Mouse (Mus musculus) embryonic facial prominence, embryonic 13.5 days (tissue): ENCODE measurements at regions not wholly inside any gene's neighbourhood (a gene's known extent, or its start where the extent isn't known, plus 50 kb on each side); places are given as distances from the start of the nearest gene placed in this dataset.
A peak's percentile ranks its signal among the peaks of the same experiment; 100 is the strongest.

ENCODE experiments used
- ATAC-seq: fragments of 200-750 bp; cut with Nextera tagmentation; 2 replicates; pipeline ENCODE4 v1.8.0; 2017; ENCODE audit warnings: low read depth; ENCODE audit not compliant: insufficient number of reproducible peaks, insufficient read depth, low FRiP score, low TSS enrichment
- H3K27ac ChIP-seq: fragments of 300-500 bp; sonication (generic); 2 replicates; pipeline ENCODE4 v1.5.1; 2015; ENCODE audit warnings: moderate library complexity, mild to moderate bottlenecking, inconsistent platforms
- H3K27me3 ChIP-seq: fragments of 300-500 bp; sonication (generic); 2 replicates; pipeline ENCODE4 v1.6.1; 2015; ENCODE audit warnings: mild to moderate bottlenecking, inconsistent platforms
- H3K36me3 ChIP-seq: fragments of 300-500 bp; sonication (generic); 2 replicates; pipeline ENCODE4 v1.6.1; 2015; ENCODE audit warnings: mild to moderate bottlenecking, inconsistent platforms
- H3K4me1 ChIP-seq: fragments of 300-500 bp; sonication (generic); 2 replicates; pipeline ENCODE4 v1.6.1; 2015; ENCODE audit warnings: inconsistent platforms
- H3K4me2 ChIP-seq: fragments of 300-500 bp; sonication (generic); 2 replicates; pipeline ENCODE4 v1.6.1; 2015; ENCODE audit warnings: moderate library complexity, mild to moderate bottlenecking, inconsistent platforms
- H3K4me3 ChIP-seq: fragments of 300-500 bp; sonication (generic); 2 replicates; pipeline ENCODE4 v1.5.1; 2015; ENCODE audit warnings: mild to moderate bottlenecking, inconsistent platforms
- H3K9ac ChIP-seq: fragments of 300-500 bp; sonication (generic); 2 replicates; pipeline ENCODE4 v1.6.1; 2015; ENCODE audit warnings: mild to moderate bottlenecking, inconsistent platforms
- H3K9me3 ChIP-seq: fragments of 300-500 bp; sonication (generic); 2 replicates; pipeline ENCODE4 v1.6.1; 2016; ENCODE audit warnings: inconsistent platforms
- WGBS: fragments of 180-500 bp; shearing (Covaris S2); methylation state at CpG from one replicate; pipeline ENCODE4 v1.1.7; 2015; ENCODE audit warnings: mixed read lengths; 5-methylcytosine and 5-hydroxymethylcytosine counted together

GRCm38 (mm10) chr12:17113465-17114177 is 63.1 kb downstream of the Kcnf1 start:
- no peaks in the 10 kb centered on the region for H3K9me3 ChIP-seq
- no peak overlapping the region for H3K4me2 ChIP-seq
- no peak for ATAC-seq
- H3K27ac ChIP-seq = no peak overlapping the region
- no peak overlapping the region for H3K4me3 ChIP-seq
- WGBS = 61% methylated on average over 12 of the region's 12 CpGs
- no peak overlapping the region for H3K9ac ChIP-seq
- no peaks in the 10 kb centered on the region for H3K27me3 ChIP-seq
- H3K4me1 ChIP-seq = no peaks in the 10 kb centered on the region
- no peaks in the 10 kb centered on the region for H3K36me3 ChIP-seq

DNA sequence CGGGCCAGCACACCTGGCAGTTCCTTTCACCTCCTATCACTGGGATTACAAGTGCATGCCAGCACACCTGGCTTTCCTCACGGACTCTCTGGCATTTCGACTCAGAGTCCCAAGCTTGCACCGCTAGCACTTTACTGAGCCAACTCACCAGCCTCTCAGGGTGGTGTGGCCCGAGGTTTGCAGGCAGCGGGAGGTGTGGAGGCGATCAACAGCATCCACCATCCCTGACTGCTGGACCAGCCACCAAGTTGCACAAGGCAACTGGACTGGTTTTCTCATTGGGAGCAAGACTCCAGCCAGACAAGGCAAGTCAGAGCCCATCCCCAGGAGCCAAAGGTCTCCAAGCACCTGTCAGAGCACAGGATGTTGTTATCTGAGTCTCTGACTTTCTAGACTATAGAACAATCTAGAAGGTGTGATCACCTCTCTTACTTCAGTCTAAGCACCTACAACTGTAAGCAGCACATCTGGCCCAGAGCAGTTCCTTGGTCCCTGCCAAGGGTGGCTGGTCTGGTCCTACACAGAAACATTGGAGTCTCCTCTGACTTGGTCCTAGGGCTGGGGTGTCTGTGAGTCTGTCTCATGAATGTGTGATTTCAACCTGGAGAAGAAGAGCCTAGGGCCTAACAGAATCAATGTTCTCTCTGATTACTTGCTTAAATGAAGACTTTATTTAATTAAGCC is 63.8 kb downstream of the Kcnf1 start:
- H3K4me3 ChIP-seq = no peak overlapping the region
- no peaks in the 10 kb centered on the region for H3K4me1 ChIP-seq
- ATAC-seq = no peak
- H3K9me3 ChIP-seq = no peaks in the 10 kb centered on the region
- no peak overlapping the region for H3K27ac ChIP-seq
- no peak overlapping the region for H3K9ac ChIP-seq
- H3K27me3 ChIP-seq = no peaks in the 10 kb centered on the region
- H3K4me2 ChIP-seq = no peak overlapping the region
- WGBS = 84% methylated on average over 7 of the region's 7 CpGs
- no peaks in the 10 kb centered on the region for H3K36me3 ChIP-seq

GRCm38 (mm10) chr12:17106220-17106619 is 70.5 kb downstream of the Kcnf1 start:
- no peak for ATAC-seq

DNA sequence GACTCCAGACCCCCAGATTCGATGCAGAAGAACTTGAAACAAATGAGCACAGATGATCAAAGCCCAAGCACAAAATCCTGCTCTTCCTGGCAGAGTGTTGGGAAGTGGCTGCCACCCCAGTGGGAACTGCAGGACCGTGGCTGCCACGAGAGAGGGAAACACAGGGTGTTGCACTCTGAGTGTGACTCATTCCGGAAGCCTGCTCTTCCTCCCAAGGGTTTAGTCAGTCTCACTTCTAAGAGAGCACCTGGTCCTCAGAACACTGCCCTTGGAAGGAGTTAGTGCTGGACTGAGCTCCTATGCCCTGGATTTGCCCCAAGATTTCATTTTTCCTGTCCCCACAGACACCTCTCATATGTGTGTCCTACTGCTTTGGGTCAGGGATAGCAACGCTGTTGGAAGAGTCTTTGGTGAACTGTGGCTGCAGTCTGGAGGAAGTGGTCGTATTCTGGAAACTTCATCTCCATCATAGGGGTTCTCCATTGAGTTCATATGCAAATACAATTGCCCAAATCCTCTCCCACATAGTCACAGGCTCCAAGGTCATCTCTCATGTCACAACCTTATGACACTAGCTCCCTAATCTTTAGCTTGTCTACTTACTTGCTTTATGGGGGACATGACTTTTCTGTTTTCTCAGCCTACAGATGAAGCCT is 71.5 kb downstream of the Kcnf1 start:
- Histone ChIP-seq H3K4me3 (no peak overlapping the region), H3K4me2 (no peak overlapping the region), H3K27ac (no peak overlapping the region), H3K9me3 (no peaks in the 10 kb centered on the region), H3K36me3 (no peaks in the 10 kb centered on the region), H3K27me3 (no peaks in the 10 kb centered on the region), H3K9ac (no peak overlapping the region), H3K4me1 (no peaks in the 10 kb centered on the region)
- 83% methylated on average over 6 of the region's 6 CpGs for WGBS
- no peak for ATAC-seq

More at GRCm38 (mm10) chr12:17106220-17106619, 70.5 kb downstream of the Kcnf1 start:
- H3K36me3 ChIP-seq = no peaks in the 10 kb centered on the region
- H3K4me3 ChIP-seq = no peak overlapping the region
- H3K4me2 ChIP-seq = no peak overlapping the region
- no peaks in the 10 kb centered on the region for H3K27me3 ChIP-seq
- no peaks in the 10 kb centered on the region for H3K4me1 ChIP-seq
- 79% methylated on average over 1 of the region's 1 CpGs for WGBS
- H3K27ac ChIP-seq = no peak overlapping the region
- H3K9ac ChIP-seq = no peak overlapping the region
- no peaks in the 10 kb centered on the region for H3K9me3 ChIP-seq

GRCm38 (mm10) chr12:17101842-17102241 is 74.8 kb downstream of the Kcnf1 start:
- H3K4me2 ChIP-seq = no peak overlapping the region
- H3K4me3 ChIP-seq = no peak overlapping the region
- no peaks in the 10 kb centered on the region for H3K9me3 ChIP-seq
- H3K27me3 ChIP-seq = no peaks in the 10 kb centered on the region
- H3K27ac ChIP-seq = no peak overlapping the region
- H3K9ac ChIP-seq = no peak overlapping the region
- H3K4me1 ChIP-seq = peaks cover 12% of the 10 kb centered on the region
- H3K36me3 ChIP-seq = no peaks in the 10 kb centered on the region
- 89% methylated on average over 3 of the region's 3 CpGs for WGBS
- ATAC-seq = no peak

DNA sequence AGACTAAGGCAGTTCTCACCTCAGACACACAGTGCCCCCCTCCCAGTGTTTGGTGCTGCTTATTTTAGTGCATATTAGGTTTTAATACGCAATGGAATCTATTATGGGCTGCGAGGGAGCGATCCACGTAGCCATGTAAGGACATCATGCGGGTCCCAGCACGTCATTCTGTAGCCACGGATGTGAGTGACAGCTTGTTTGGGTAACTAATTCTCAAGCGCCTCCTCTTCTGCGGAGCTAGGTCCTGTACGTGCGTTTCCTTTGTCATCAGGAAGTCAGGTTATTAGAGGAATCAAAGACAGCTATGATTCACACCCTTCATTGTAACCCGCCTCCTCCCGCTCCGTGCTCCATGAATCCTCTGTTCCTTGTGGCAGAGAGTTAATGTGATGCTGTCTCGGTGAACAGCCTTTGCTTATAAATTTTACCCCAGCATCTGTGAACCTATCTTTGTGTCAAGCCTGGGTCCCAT is 78.9 kb downstream of the Kcnf1 start:
- H3K36me3 ChIP-seq = no peaks in the 10 kb centered on the region
- H3K9me3 ChIP-seq = no peaks in the 10 kb centered on the region
- WGBS = 27% methylated on average over 15 of the region's 15 CpGs
- no peaks in the 10 kb centered on the region for H3K27me3 ChIP-seq
- H3K4me2 ChIP-seq = peak overlapping the region; percentile 45
- H3K27ac ChIP-seq = no peak overlapping the region
- H3K9ac ChIP-seq = no peak overlapping the region
- ATAC-seq = no peak
- peaks cover 22% of the 10 kb centered on the region for H3K4me1 ChIP-seq
- H3K4me3 ChIP-seq = peak overlapping the region; percentile 12; the same call in 1 of the 2 replicates

DNA sequence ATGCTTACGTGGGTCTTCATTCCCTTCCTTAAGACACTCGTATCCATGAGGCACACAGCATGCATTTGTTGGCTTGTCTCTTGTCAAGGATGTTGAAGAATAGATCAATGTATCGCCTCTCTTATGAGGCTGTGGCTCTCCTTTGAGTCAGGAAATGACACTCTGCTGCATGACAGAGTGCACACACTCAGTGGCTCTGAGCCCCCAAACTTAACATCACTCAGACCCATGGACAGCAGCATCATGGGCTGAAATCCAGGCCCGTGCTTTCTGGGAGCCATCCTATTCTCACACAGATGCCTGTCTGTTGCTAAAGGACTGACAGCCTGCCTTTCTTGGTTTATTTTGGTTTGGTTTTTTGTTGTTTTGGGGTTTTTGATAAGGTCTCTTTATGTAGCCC is 81.9 kb downstream of the Kcnf1 start:
- WGBS = 87% methylated on average over 4 of the region's 4 CpGs
- no peaks in the 10 kb centered on the region for H3K36me3 ChIP-seq

GRCm38 (mm10) chr12:17093772-17094171 is 82.2 kb upstream of the 2410004P03Rik start:
- Histone ChIP-seq H3K9me3 (no peaks in the 10 kb centered on the region), H3K4me2 (no peak overlapping the region), H3K27me3 (no peaks in the 10 kb centered on the region), H3K36me3 (no peaks in the 10 kb centered on the region), H3K4me3 (no peak overlapping the region), H3K27ac (no peak overlapping the region), H3K9ac (no peak overlapping the region), H3K4me1 (peaks cover 38% of the 10 kb centered on the region)
- 52% methylated on average over 3 of the region's 3 CpGs for WGBS
- ATAC-seq = no peak

More for the DNA sequence above, 81.9 kb downstream of the Kcnf1 start:
- Histone ChIP-seq H3K27me3 (no peaks in the 10 kb centered on the region), H3K4me2 (no peak overlapping the region), H3K27ac (no peak overlapping the region), H3K4me3 (no peak overlapping the region), H3K9ac (no peak overlapping the region), H3K9me3 (no peaks in the 10 kb centered on the region), H3K4me1 (peaks cover 36% of the 10 kb centered on the region)
- no peak for ATAC-seq

DNA sequence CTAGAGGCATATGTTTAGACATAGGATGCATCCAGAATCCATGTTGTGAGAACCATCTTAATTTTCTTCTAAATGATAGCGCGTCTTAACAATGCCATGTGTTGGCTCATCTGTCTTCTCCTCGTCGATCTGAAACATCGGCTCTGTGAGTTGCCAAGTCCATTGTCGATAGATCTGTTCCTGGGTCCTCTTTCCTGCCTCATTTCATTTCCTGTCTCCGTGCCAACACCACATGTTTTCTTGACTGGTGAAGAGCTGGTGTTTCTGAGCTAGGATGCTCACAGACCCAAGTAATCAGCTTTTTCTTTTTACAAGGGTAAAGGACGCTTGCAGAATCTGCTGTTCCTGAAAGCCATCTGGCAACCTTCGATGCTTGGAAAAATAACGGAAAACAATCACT is 79.5 kb upstream of the 2410004P03Rik start:
- Histone ChIP-seq H3K4me2 (no peak overlapping the region), H3K36me3 (no peaks in the 10 kb centered on the region), H3K4me1 (peaks cover 26% of the 10 kb centered on the region), H3K27me3 (no peaks in the 10 kb centered on the region), H3K4me3 (no peak overlapping the region), H3K9ac (no peak overlapping the region), H3K27ac (no peak overlapping the region), H3K9me3 (no peaks in the 10 kb centered on the region)
- 57% methylated on average over 10 of the region's 10 CpGs for WGBS
- ATAC-seq = no peak

- no peak overlapping the region for H3K4me2 ChIP-seq
- no peaks in the 10 kb centered on the region for H3K27me3 ChIP-seq
- no peaks in the 10 kb centered on the region for H3K36me3 ChIP-seq
- H3K9ac ChIP-seq = 0 out of 2 replicates have a peak overlapping the region, but pooled peaks have one; percentile 16
- no peak overlapping the region for H3K4me3 ChIP-seq
- no peaks in the 10 kb centered on the region for H3K9me3 ChIP-seq
- no peak overlapping the region for H3K27ac ChIP-seq
- ATAC-seq = no peak
- WGBS = 46% methylated on average over 7 of the region's 7 CpGs
- peaks cover 26% of the 10 kb centered on the region for H3K4me1 ChIP-seq
These were observed 78.3 kb upstream of the 2410004P03Rik start for GRCm38 (mm10) chr12:17089710-17090339.

- ATAC-seq = no peak
- H3K4me1 ChIP-seq = peaks cover 15% of the 10 kb centered on the region
- no peak overlapping the region for H3K9ac ChIP-seq
- H3K4me3 ChIP-seq = no peak overlapping the region
- no peaks in the 10 kb centered on the region for H3K9me3 ChIP-seq
- H3K36me3 ChIP-seq = no peaks in the 10 kb centered on the region
- H3K27ac ChIP-seq = no peak overlapping the region
- no peak overlapping the region for H3K4me2 ChIP-seq
- 22% methylated on average over 3 of the region's 3 CpGs for WGBS
- H3K27me3 ChIP-seq = no peaks in the 10 kb centered on the region
These were observed 75.9 kb upstream of the 2410004P03Rik start for GRCm38 (mm10) chr12:17087388-17087787.
